Mouse (Mus musculus) midbrain, embryonic 14.5 days (tissue): ENCODE data around the gene Cyb5rl. TPM values are rescaled to one million over a fixed set of nuclear protein-coding genes. Genes with fewer than 3 reads are reported as not detected.

Experiments
- ATAC-seq: fragments of 200-750 bp; cut with Nextera tagmentation; 2 replicates; pipeline ENCODE4 v1.8.0; 2017; ENCODE audit warnings: moderate number of reproducible peaks, moderate library complexity; ENCODE audit not compliant: low FRiP score, low TSS enrichment
- DNase-seq: peaks from one replicate; pipeline ENCODE4 v3.0.0-alpha.2; 2015
- H3K27ac ChIP-seq: fragments of 300-500 bp; sonication (generic); replicated peaks from 2 replicates; pipeline ENCODE4 v1.5.1; 2014; ENCODE audit warnings: mild to moderate bottlenecking, low read depth, low read length, moderate library complexity
- H3K27me3 ChIP-seq: fragments of 300-500 bp; sonication (generic); 2 replicates; pipeline ENCODE4 v1.6.1; 2014; ENCODE audit warnings: low read length, control low read depth, mixed read lengths; ENCODE audit not compliant: control insufficient read depth, insufficient read depth
- H3K36me3 ChIP-seq: fragments of 300-500 bp; sonication (generic); 2 replicates; pipeline ENCODE4 v1.6.1; 2014; ENCODE audit warnings: low read length, control low read depth; ENCODE audit not compliant: control insufficient read depth, insufficient read depth
- H3K4me1 ChIP-seq: fragments of 300-500 bp; sonication (generic); 2 replicates; pipeline ENCODE4 v1.6.1; 2014; ENCODE audit warnings: mild to moderate bottlenecking, antibody characterized with exemption, low read length, control low read depth; ENCODE audit not compliant: control insufficient read depth, insufficient read depth
- H3K4me2 ChIP-seq: fragments of 300-500 bp; sonication (generic); 2 replicates; pipeline ENCODE4 v1.6.1; 2014; ENCODE audit warnings: mild to moderate bottlenecking, low read length, moderate library complexity
- H3K4me3 ChIP-seq: fragments of 300-500 bp; sonication (generic); replicated peaks from 2 replicates; pipeline ENCODE4 v1.5.1; 2014; ENCODE audit warnings: low read depth, low read length
- H3K9ac ChIP-seq: fragments of 300-500 bp; sonication (generic); replicated peaks from 2 replicates; pipeline ENCODE4 v1.6.1; 2014; ENCODE audit warnings: mild to moderate bottlenecking, low read length, moderate library complexity
- H3K9me3 ChIP-seq: fragments of 300-500 bp; sonication (generic); 2 replicates; pipeline ENCODE4 v1.6.1; 2016; ENCODE audit warnings: low read length, control low read depth, mixed read lengths; ENCODE audit not compliant: control insufficient read depth
- WGBS: fragments of 180-500 bp; shearing (Covaris S2); extraction: QIAGEN DNeasy Blood & Tissue Kit; methylation state at CpG from one replicate; pipeline ENCODE4 v1.1.7; 2014; 5-methylcytosine and 5-hydroxymethylcytosine counted together
- polyA plus RNA-seq: library from polyadenylated mRNA; unstranded; fragments of >200 nt; fragmentation: Nextera tagmentation; extraction: Ambion mirVana; gene quantifications from 2 replicates; pipeline ENCODE4 v1.2.1, GENCODE M21; 2014

The Cyb5rl gene
- polyA plus RNA-seq, 1 experiment from 2014 or later, result 5.2 TPM

- H3K27ac ChIP-seq, result no peak overlapping the region
- H3K36me3 ChIP-seq, result no peaks in the 10 kb centered on the region
- no peak overlapping the region for H3K9ac ChIP-seq
- H3K27me3 ChIP-seq, result no peaks in the 10 kb centered on the region
- no peak overlapping the region for H3K4me2 ChIP-seq
- no peak overlapping the region for H3K4me3 ChIP-seq
- DNase-seq, result no peak
- ATAC-seq, result no peak
- H3K9me3 ChIP-seq, result no peaks in the 10 kb centered on the region
- peaks cover 31% of the 10 kb centered on the region; the same call in 1 of the 2 replicates for H3K4me1 ChIP-seq
- WGBS, result 71% methylated on average over 7 of the region's 7 CpGs
These were observed 57.6 kb downstream of the Cyb5rl start for GRCm38 (mm10) chr4:107124376-107124775.

GRCm38 (mm10) chr4:107125101-107125500 is 58.3 kb downstream of the Cyb5rl start:
- Histone ChIP-seq H3K9ac (no peak overlapping the region), H3K27ac (no peak overlapping the region), H3K27me3 (no peaks in the 10 kb centered on the region), H3K36me3 (no peaks in the 10 kb centered on the region), H3K4me1 (peaks cover 38% of the 10 kb centered on the region; the same call in 1 of the 2 replicates), H3K4me2 (no peak overlapping the region), H3K9me3 (no peaks in the 10 kb centered on the region), H3K4me3 (no peak overlapping the region)
- 53% methylated on average over 5 of the region's 5 CpGs for WGBS
- DNase-seq (no peak), ATAC-seq (no peak)

- H3K27ac ChIP-seq, result 0 out of 2 replicates have a peak overlapping the region, but pooled peaks have one; percentile 1
These were observed 59.6 kb downstream of the Cyb5rl start for GRCm38 (mm10) chr4:107126389-107126788.

GRCm38 (mm10) chr4:107126891-107127524 is 60.2 kb downstream of the Cyb5rl start:
- Histone ChIP-seq H3K4me2 (no peak overlapping the region), H3K9me3 (no peaks in the 10 kb centered on the region), H3K4me3 (no peak overlapping the region), H3K36me3 (no peaks in the 10 kb centered on the region), H3K27me3 (no peaks in the 10 kb centered on the region), H3K9ac (no peak overlapping the region), H3K27ac (peak overlapping the region; percentile 49; the same call in 1 of the 2 replicates), H3K4me1 (peaks cover 45% of the 10 kb centered on the region)
- WGBS, result 27% methylated on average over 13 of the region's 13 CpGs
- DNase-seq (peak; percentile 31), ATAC-seq (peak; percentile 49; the same call in 1 of the 2 replicates)

More at GRCm38 (mm10) chr4:107126389-107126788, 59.6 kb downstream of the Cyb5rl start:
- Histone ChIP-seq H3K27me3 (no peaks in the 10 kb centered on the region), H3K4me1 (peaks cover 45% of the 10 kb centered on the region), H3K36me3 (no peaks in the 10 kb centered on the region), H3K9me3 (no peaks in the 10 kb centered on the region), H3K9ac (no peak overlapping the region), H3K4me2 (no peak overlapping the region), H3K4me3 (no peak overlapping the region)
- peak; percentile 29 for DNase-seq
- ATAC-seq, result no peak
- WGBS, result 21% methylated on average over 10 of the region's 10 CpGs

GRCm38 (mm10) chr4:107127901-107128669 is 61.3 kb downstream of the Cyb5rl start:
- Histone ChIP-seq H3K27ac (peak overlapping the region; percentile 68), H3K4me2 (no peak overlapping the region), H3K9me3 (no peaks in the 10 kb centered on the region), H3K9ac (no peak overlapping the region), H3K4me3 (no peak overlapping the region), H3K4me1 (peaks cover 45% of the 10 kb centered on the region), H3K27me3 (no peaks in the 10 kb centered on the region), H3K36me3 (no peaks in the 10 kb centered on the region)
- 9% methylated on average over 13 of the region's 13 CpGs for WGBS
- ATAC-seq, result peak; percentile 83; the same call in 1 of the 2 replicates
- DNase-seq, result peak; percentile 81

GRCm38 (mm10) chr4:107129373-107129772 is 62.6 kb downstream of the Cyb5rl start:
- DNase-seq (no peak), ATAC-seq (no peak)
- WGBS, result 70% methylated on average over 8 of the region's 8 CpGs
- Histone ChIP-seq H3K4me3 (no peak overlapping the region), H3K9ac (no peak overlapping the region), H3K4me2 (no peak overlapping the region), H3K27ac (no peak overlapping the region), H3K4me1 (peaks cover 45% of the 10 kb centered on the region), H3K27me3 (no peaks in the 10 kb centered on the region), H3K36me3 (no peaks in the 10 kb centered on the region), H3K9me3 (no peaks in the 10 kb centered on the region)

- Histone ChIP-seq H3K4me3 (no peak overlapping the region), H3K9me3 (no peaks in the 10 kb centered on the region), H3K27me3 (no peaks in the 10 kb centered on the region), H3K4me2 (no peak overlapping the region), H3K4me1 (peaks cover 43% of the 10 kb centered on the region), H3K27ac (no peak overlapping the region), H3K36me3 (no peaks in the 10 kb centered on the region), H3K9ac (no peak overlapping the region)
- WGBS, result 13% methylated on average over 9 of the region's 9 CpGs
- peak; percentile 65 for DNase-seq
- ATAC-seq, result no peak
These were observed 63.7 kb downstream of the Cyb5rl start for GRCm38 (mm10) chr4:107130534-107130933.

- Histone ChIP-seq H3K4me3 (no peak overlapping the region), H3K27me3 (no peaks in the 10 kb centered on the region), H3K9me3 (no peaks in the 10 kb centered on the region), H3K27ac (no peak overlapping the region), H3K4me1 (peaks cover 37% of the 10 kb centered on the region), H3K36me3 (no peaks in the 10 kb centered on the region), H3K9ac (no peak overlapping the region), H3K4me2 (no peak overlapping the region)
- ATAC-seq (no peak), DNase-seq (no peak)
- WGBS, result 86% methylated on average over 3 of the region's 3 CpGs
These were observed 68.1 kb downstream of the Cyb5rl start for GRCm38 (mm10) chr4:107134891-107135290.
